Mouse (Mus musculus): ENCODE results near the gene Klhl1. TPM values are rescaled to one million over a fixed set of nuclear protein-coding genes. Genes with fewer than 3 reads are reported as not detected.

Klhl1 gene
- not detected for polyA plus RNA-seq (2017; shearing (Covaris generic))

DNA sequence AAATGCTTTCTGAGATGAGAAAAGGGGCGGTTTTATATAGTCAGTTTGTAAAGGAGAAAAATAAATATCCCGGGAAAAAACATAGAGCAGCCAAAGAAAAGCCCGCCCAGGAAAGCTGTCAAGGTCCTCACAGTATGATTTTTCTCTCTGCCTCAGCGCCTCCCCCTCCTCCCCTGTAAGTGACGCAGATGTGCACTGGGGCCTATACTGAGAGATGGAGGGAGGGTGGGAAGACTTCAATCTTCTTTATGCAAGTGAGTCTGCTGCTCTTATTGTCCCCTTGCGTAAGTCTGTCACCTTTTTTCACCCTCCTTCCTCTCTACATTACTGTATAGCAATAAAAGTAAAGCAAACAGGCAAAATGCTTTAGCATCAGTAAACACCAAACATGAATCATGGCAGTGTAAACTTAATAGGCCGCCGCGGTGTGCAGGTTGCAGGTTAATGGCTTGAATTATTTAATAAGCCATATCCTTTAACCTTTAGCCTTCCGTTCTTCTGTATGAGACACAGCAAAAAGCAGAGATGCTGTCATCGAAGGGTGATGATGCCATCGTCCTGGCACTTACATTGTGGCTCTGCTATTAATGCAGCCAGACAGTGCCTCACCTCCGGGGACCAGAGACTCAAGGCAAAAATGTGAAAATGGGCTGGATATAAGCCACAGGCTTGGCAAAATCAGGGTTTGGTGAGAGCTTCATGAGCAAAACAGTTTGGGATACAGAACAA is at the start of gene Klhl1:
Gene Klhl1, minus strand, starts transcription at position 149 of the 729 bp plus-strand sequence.

Measured in effector memory CD4-positive, alpha-beta T cell, adult 5 months (primary cell).